Mouse (Mus musculus) brain, embryonic 14.5 days (tissue): ENCODE data around the gene Tyw3.

Experiments
- CTCF ChIP-seq: fragments of 200-500 bp; IDR thresholded peaks from 2 replicates; pipeline ENCODE4 v1.5.1; 2012; ENCODE audit warnings: inconsistent platforms, mild to moderate bottlenecking, moderate library complexity, borderline replicate concordance; ENCODE audit not compliant: insufficient read depth, insufficient read length; ENCODE audit errors: extremely low read depth
- POLR2A ChIP-seq: fragments of 200-500 bp; IDR thresholded peaks from 2 replicates; pipeline ENCODE4 v1.6.1; 2012; ENCODE audit warnings: mild to moderate bottlenecking, inconsistent platforms, borderline replicate concordance; ENCODE audit not compliant: poor library complexity, insufficient read depth, insufficient read length, severe bottlenecking; ENCODE audit errors: extremely low read depth

DNA sequence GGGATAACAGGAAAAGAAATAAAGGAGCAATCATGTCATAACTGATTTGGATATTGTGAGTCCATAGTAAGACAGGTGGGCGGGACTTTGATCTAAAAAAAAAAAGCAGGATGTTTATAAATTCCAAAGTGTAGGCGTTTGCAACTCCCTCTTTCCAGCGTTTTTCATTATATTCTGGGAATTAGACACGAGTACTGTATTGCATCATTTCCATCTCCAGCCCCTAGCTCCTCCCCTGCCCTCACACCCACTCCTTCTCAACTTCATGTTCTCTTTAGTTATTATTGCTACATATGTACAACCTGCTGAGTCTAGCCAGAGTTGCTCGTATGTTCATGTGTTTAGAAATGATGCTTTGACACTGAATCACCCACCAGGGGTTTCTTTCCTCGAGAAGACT, 23.2 kb downstream of the Tyw3 start:
- TF ChIP-seq POLR2A: no peak
- TF ChIP-seq CTCF: no peak
